Mouse (Mus musculus) hindbrain, postnatal 0 days (tissue): Measurements from ENCODE around the gene Olfr203. TPM values are rescaled to one million over a fixed set of nuclear protein-coding genes. Genes with fewer than 3 reads are reported as not detected.
"Not testable (repeated sequence)": the region's sequence is repeated elsewhere in the genome, so short reads cannot be mapped to it uniquely, and the experiment has no call there.

Experiments used
- ATAC-seq: fragments of 200-750 bp; cut with Nextera tagmentation; 2 replicates; pipeline ENCODE4 v1.8.0; 2017; ENCODE audit warnings: mild to moderate bottlenecking, moderate TSS enrichment, moderate library complexity
- DNase-seq: peaks from one replicate; pipeline ENCODE4 v3.0.0-alpha.2; 2015; ENCODE audit warnings: low spot score
- H3K27ac ChIP-seq: fragments of 300-500 bp; sonication (generic); 2 replicates; pipeline ENCODE4 v1.5.1; 2014; ENCODE audit warnings: mild to moderate bottlenecking
- H3K27me3 ChIP-seq: fragments of 300-500 bp; sonication (generic); 2 replicates; pipeline ENCODE4 v1.6.1; 2014; ENCODE audit warnings: low read length, mixed read lengths; ENCODE audit not compliant: insufficient read depth
- H3K36me3 ChIP-seq: fragments of 300-500 bp; sonication (generic); 2 replicates; pipeline ENCODE4 v1.6.1; 2014; ENCODE audit warnings: low read length, mixed read lengths; ENCODE audit not compliant: insufficient read depth
- H3K4me1 ChIP-seq: fragments of 300-500 bp; sonication (generic); 2 replicates; pipeline ENCODE4 v1.6.1; 2014; ENCODE audit warnings: antibody characterized with exemption, low read length, mixed read lengths; ENCODE audit not compliant: insufficient read depth
- H3K4me2 ChIP-seq: fragments of 300-500 bp; sonication (generic); 2 replicates; pipeline ENCODE4 v1.6.1; 2014; ENCODE audit warnings: low read depth, mild to moderate bottlenecking, low read length, moderate library complexity, mixed read lengths
- H3K4me3 ChIP-seq: fragments of 300-500 bp; sonication (generic); 2 replicates; pipeline ENCODE4 v1.5.1; 2014; ENCODE audit warnings: low read length
- H3K9ac ChIP-seq: fragments of 300-500 bp; sonication (generic); replicated peaks from 2 replicates; pipeline ENCODE4 v1.6.1; 2014; ENCODE audit warnings: mild to moderate bottlenecking, low read length, moderate library complexity, mixed read lengths
- H3K9me3 ChIP-seq: fragments of 300-500 bp; sonication (generic); 2 replicates; pipeline ENCODE4 v1.6.1; 2016; ENCODE audit warnings: low read length, mixed read lengths
- CTCF ChIP-seq: IDR thresholded peaks from 2 replicates; pipeline ENCODE4 v1.5.1; 2016; ENCODE audit warnings: antibody characterized with exemption, control low read depth, low read depth
- WGBS: fragments of 180-500 bp; shearing (Covaris S2); extraction: QIAGEN DNeasy Blood & Tissue Kit; methylation state at CpG from one replicate; pipeline ENCODE4 v1.1.7; 2014; 5-methylcytosine and 5-hydroxymethylcytosine counted together
- polyA plus RNA-seq: library from polyadenylated mRNA; unstranded; fragments of >200 nt; fragmentation: Nextera tagmentation; extraction: Ambion mirVana; gene quantifications from 2 replicates; pipeline ENCODE4 v1.2.1, GENCODE M21; 2015
- total RNA-seq: library from RNA; depleted of rRNA; stranded (reverse); fragments of >200 nt; gene quantifications from 2 replicates; pipeline ENCODE4 v1.2.3, GENCODE M21; 2014; rRNA removed

Olfr203 gene
- total and polyA plus RNA-seq, 2 experiments from 2014 or later: not detected

- Histone ChIP-seq H3K27me3 (no peaks in the 10 kb centered on the region), H3K4me3 (no peak within 1 kb of the TSS), H3K36me3 (no peaks in the 10 kb centered on the region), H3K9ac (no peak within 1 kb of the TSS), H3K27ac (no peak within 1 kb of the TSS), H3K4me2 (no peak within 1 kb of the TSS), H3K4me1 (no peaks in the 10 kb centered on the region), H3K9me3 (no peaks in the 10 kb centered on the region)
- no peak for TF ChIP-seq CTCF
- DNase-seq (no peak), ATAC-seq (no peak)
Observed at GRCm38 (mm10) chr16:59318148-59318547, 19.5 kb downstream of the Olfr203 start, which contains the start of gene Olfr204. Olfr204 (minus strand) TSS chr16:59318248.

DNA sequence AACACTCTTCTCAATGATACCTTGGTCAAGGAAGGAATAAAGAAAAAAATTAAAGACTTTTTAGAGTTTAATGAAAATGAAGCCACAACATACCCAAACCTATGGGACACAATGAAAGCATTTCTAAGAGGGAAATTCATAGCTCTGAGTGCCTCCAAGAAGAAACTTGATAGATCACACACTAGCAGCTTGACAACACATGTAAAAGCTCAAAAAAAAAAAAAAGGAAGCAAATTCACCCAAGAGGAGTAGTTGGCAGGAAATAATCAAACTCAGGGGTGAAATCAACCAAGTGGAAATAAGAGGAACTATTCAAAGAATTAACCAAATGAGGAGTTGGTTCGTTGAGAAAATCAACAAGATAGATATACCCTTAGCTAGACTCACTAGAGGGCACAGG, 24.6 kb downstream of the Olfr203 start:
- not testable (repeated sequence) for H3K9ac ChIP-seq, H3K4me3 ChIP-seq, H3K4me2 ChIP-seq, H3K27ac ChIP-seq, H3K4me1 ChIP-seq, H3K36me3 ChIP-seq, H3K27me3 ChIP-seq, H3K9me3 ChIP-seq, ATAC-seq, DNase-seq
- 52% methylated on average over 1 of the region's 1 CpGs for WGBS

GRCm38 (mm10) chr16:59331038-59331437, 32.4 kb downstream of the Olfr203 start, which contains the start of gene Olfr205:
Olfr205 (minus strand) TSS chr16:59331138.
- TF ChIP-seq CTCF: no peak

DNA sequence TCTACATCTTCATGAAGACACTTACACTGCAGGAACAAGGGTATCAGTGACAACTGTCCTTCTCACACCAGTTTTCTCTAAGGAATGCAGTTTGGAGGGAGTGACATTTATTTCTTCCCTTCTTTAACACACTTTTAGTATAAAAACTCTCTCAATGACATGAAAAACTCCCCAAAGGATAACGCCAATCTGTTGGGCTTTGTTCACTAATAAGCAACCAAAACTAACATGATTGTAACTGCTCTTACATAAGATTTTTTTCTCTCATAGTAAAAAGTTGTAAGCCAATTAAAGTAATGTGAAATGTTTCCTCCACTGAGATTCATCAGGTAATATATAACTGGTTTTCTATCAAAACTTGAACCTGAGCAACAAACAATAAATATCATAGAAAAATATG, 50.5 kb downstream of the Olfr203 start, which contains the start of gene Olfr206:
Gene Olfr206, minus strand, starts transcription at position 101 of the 400 bp plus-strand sequence.
- no peak for TF ChIP-seq CTCF
- WGBS: 92% methylated on average over 1 of the region's 1 CpGs
- Histone ChIP-seq H3K9me3 (no peaks in the 10 kb centered on the region), H3K27me3 (no peaks in the 10 kb centered on the region), H3K4me1 (no peaks in the 10 kb centered on the region), H3K36me3 (no peaks in the 10 kb centered on the region), H3K9ac (no peak within 1 kb of the TSS), H3K27ac (no peak within 1 kb of the TSS), H3K4me2 (no peak within 1 kb of the TSS), H3K4me3 (no peak within 1 kb of the TSS)
- ATAC-seq (no peak), DNase-seq (no peak)

More at GRCm38 (mm10) chr16:59331038-59331437, 32.4 kb downstream of the Olfr203 start, which contains the start of gene Olfr205:
- Histone ChIP-seq H3K9me3 (no peaks in the 10 kb centered on the region), H3K27ac (no peak within 1 kb of the TSS), H3K4me3 (no peak within 1 kb of the TSS), H3K4me1 (no peaks in the 10 kb centered on the region), H3K4me2 (no peak within 1 kb of the TSS), H3K27me3 (no peaks in the 10 kb centered on the region), H3K9ac (no peak within 1 kb of the TSS), H3K36me3 (no peaks in the 10 kb centered on the region)
- no peak for DNase-seq
- no peak for ATAC-seq

Other genes with a start within 250 kb of the Olfr203 start
- not detected in 2 replicates for gene Olfr190, start 220.9 kb upstream of the Olfr203 start, total RNA-seq
- gene Olfr190, start 220.9 kb upstream of the Olfr203 start, polyA plus RNA-seq: not detected in 2 replicates
- not detected in 2 replicates for gene Olfr191, start 209.1 kb upstream of the Olfr203 start, total RNA-seq
- not detected in 2 replicates for gene Olfr191, start 209.1 kb upstream of the Olfr203 start, polyA plus RNA-seq
- gene Olfr193, start 187.0 kb upstream of the Olfr203 start, total RNA-seq: not detected in 2 replicates
- gene Olfr193, start 187.0 kb upstream of the Olfr203 start, polyA plus RNA-seq: not detected in 2 replicates
- gene Olfr194, start 177.8 kb upstream of the Olfr203 start, total RNA-seq: not detected in 2 replicates
- not detected in 2 replicates for gene Olfr194, start 177.8 kb upstream of the Olfr203 start, polyA plus RNA-seq
- gene Olfr195, start 151.8 kb upstream of the Olfr203 start, total RNA-seq: not detected in 2 replicates
- not detected in 2 replicates for gene Olfr195, start 151.8 kb upstream of the Olfr203 start, polyA plus RNA-seq
- not detected in 2 replicates for gene Olfr196, start 128.4 kb upstream of the Olfr203 start, total RNA-seq
- gene Olfr196, start 128.4 kb upstream of the Olfr203 start, polyA plus RNA-seq: not detected in 2 replicates
- not detected in 2 replicates for gene Olfr198, start 95.3 kb upstream of the Olfr203 start, total RNA-seq
- gene Olfr198, start 95.3 kb upstream of the Olfr203 start, polyA plus RNA-seq: not detected in 2 replicates
- not detected in 2 replicates for gene Olfr199, start 79.1 kb upstream of the Olfr203 start, total RNA-seq
- gene Olfr199, start 79.1 kb upstream of the Olfr203 start, polyA plus RNA-seq: not detected in 2 replicates
- not detected in 2 replicates for gene Olfr201, start 26.2 kb upstream of the Olfr203 start, total RNA-seq
- gene Olfr201, start 26.2 kb upstream of the Olfr203 start, polyA plus RNA-seq: not detected in 2 replicates
- gene Olfr202, start 12.1 kb upstream of the Olfr203 start, total RNA-seq: not detected in 2 replicates
- not detected in 2 replicates for gene Olfr202, start 12.1 kb upstream of the Olfr203 start, polyA plus RNA-seq
- gene Olfr204, start 19.4 kb downstream of the Olfr203 start, total RNA-seq: not detected in 2 replicates
- gene Olfr204, start 19.4 kb downstream of the Olfr203 start, polyA plus RNA-seq: not detected in 2 replicates
- gene Olfr205, start 32.3 kb downstream of the Olfr203 start, total RNA-seq: not detected in 2 replicates
- gene Olfr205, start 32.3 kb downstream of the Olfr203 start, polyA plus RNA-seq: not detected in 2 replicates
- not detected in 2 replicates for gene Olfr206, start 50.4 kb downstream of the Olfr203 start, total RNA-seq
- gene Olfr206, start 50.4 kb downstream of the Olfr203 start, polyA plus RNA-seq: not detected in 2 replicates
- not detected in 2 replicates for gene Olfr209, start 65.1 kb downstream of the Olfr203 start, total RNA-seq
- gene Olfr209, start 65.1 kb downstream of the Olfr203 start, polyA plus RNA-seq: not detected in 2 replicates
- gene Gabrr3, start 108.5 kb downstream of the Olfr203 start, total RNA-seq: not detected in 2 replicates
- gene Gabrr3, start 108.5 kb downstream of the Olfr203 start, polyA plus RNA-seq: 0.03 TPM in 1 of 2 replicates, not detected in the other
- gene Riox2, start 172.9 kb downstream of the Olfr203 start, total RNA-seq: 5.4 and 8.1 TPM in 2 replicates
- 11.1 and 13.1 TPM in 2 replicates for gene Riox2, start 172.9 kb downstream of the Olfr203 start, polyA plus RNA-seq